Mouse (Mus musculus): ENCODE measurements around the gene Myrfl. TPM values are rescaled to one million over a fixed set of nuclear protein-coding genes. Genes with fewer than 3 reads are reported as not detected.

The Myrfl gene
- total RNA-seq, 2 experiments from 2014 or later: 0.20 TPM; not detected in 1

Other genes with a start within 250 kb of the Myrfl start
- gene Rab3ip, start 53.9 kb upstream of the Myrfl start, total RNA-seq (2021): 10 to 100 TPM; 24.9 to 29.2 TPM
- not detected for gene Gm10271, start 75.7 kb upstream of the Myrfl start, total RNA-seq (2021)
- 10 to 100 TPM; 20.9 to 24.3 TPM for gene Best3, start 89.4 kb upstream of the Myrfl start, total RNA-seq (2021)
- under 1 TPM in 1 of 2 experiments, not detected in 1; 0.17 TPM for gene Lrrc10, start 148.4 kb upstream of the Myrfl start, total RNA-seq (2021)
- gene Cct2, start 166.9 kb upstream of the Myrfl start, total RNA-seq (2021): 100 to 1,000 TPM in 1 of 2 experiments, 10 to 100 TPM in 1; 93.1 to 119 TPM

Data from gastrocnemius, postnatal 36 days (tissue).